Mouse (Mus musculus) CD4-positive helper T cell, adult 2 months (primary cell): ENCODE measurements around the gene Gtf2a2.

Source experiments
- DNase-seq: peaks from one replicate; pipeline ENCODE4 v3.0.0-alpha.2; 2012; ENCODE audit warnings: low read depth, missing footprints, low spot score

Gtf2a2 gene

DNA sequence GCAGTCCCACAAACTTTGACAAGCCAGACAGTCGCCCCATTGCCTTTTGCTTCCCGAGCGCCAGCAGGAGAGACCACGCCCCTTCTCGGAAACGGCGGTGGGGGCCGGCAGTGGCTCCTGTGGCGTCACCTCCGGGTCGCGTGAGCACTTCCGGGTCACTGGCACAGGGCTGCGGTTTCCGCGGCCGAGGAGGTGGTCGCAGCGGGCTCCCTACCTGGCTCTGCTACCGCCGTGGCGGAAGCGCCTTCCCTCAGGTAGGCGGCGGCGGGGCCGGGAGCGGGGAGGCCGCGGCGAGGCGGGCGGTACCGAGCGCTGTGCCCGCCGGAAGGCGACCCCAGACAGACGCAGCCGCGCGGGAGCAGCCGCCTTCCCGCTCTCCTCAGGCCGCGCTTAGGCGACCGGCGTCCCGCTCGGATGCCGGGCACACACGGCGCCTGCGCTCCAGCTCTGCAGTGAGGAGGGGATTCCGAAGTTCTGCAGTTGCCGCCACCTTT lies at the start of gene Gtf2a2:
Gtf2a2 (plus strand) TSS at position 143 of the 494 bp plus-strand sequence.
- peak; percentile 93 for DNase-seq

DNA sequence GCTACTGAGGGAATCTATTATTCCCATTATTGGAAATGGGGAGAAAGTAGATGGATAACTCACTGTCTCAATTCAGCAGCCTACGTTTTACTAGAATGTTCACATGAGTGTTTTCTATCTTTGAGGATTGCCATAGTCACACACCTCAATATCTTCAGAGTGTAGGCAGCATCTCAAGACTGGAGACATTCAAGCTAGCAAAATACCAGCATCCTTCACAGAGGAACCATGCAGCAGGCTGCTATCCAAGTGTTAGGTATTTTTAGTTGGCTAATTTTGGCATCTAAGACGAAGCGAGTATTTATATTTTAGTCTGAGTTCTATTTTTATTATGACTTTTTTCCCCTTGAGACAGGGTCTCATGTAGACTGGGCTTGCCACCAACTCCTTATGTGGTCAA lies 48.0 kb upstream of the Gtf2a2 start:
- DNase-seq, result no peak

- no peak for DNase-seq
These were observed 26.8 kb upstream of the Gtf2a2 start for GRCm38 (mm10) chr9:69985526-69985925.

GRCm38 (mm10) chr9:69986063-69986462 lies 26.3 kb upstream of the Gtf2a2 start:
- DNase-seq, result no peak

GRCm38 (mm10) chr9:69986571-69986970 lies 25.8 kb upstream of the Gtf2a2 start:
- DNase-seq, result no peak

DNA sequence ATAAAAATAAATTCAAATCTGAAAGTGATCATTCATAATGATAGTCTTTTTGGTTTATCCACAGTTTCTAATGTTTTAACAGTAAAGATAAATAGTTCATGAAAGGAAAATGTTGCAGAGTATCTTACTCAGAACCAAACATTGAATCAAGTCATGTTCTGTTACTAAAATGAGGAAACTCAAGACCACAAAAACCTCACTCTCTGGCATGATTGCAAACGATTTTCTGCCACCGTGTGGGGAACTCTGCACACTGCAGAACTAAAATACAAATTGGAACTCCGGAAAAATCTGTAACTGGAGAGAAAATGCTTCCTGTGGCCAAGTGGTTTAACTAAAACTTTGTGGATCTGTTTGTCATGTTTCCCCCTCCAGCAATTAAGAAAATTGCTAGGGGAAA lies 24.8 kb upstream of the Gtf2a2 start:
- peak; percentile 76 for DNase-seq

DNA sequence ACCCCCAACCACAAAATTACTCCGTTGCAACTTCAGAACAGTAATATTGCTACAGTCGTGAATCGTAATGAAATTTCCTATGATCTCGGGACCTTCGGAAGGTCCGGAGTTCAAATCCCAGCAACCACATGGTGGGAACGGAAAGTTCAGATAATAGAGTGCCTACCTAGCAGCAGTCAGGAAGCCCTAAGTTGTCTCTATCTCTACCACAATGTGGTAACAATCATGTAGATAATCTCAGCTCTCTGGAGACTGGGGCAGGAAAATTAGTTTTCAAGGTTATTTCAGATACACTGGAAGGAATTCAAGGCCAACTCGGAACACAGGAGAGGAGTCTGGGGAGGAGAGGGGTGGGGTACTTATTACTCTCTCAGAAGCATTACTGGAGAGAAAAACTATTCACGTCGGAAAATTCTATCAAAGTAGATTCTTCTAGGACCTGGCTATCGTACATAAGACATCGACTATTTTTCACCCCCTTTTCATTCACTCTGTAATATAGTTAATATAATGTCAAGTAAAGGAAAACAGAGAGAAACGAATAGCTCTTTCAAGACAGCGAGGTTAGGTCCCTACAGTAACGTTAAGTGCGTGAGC lies 23.5 kb upstream of the Gtf2a2 start:
- DNase-seq, result no peak

DNA sequence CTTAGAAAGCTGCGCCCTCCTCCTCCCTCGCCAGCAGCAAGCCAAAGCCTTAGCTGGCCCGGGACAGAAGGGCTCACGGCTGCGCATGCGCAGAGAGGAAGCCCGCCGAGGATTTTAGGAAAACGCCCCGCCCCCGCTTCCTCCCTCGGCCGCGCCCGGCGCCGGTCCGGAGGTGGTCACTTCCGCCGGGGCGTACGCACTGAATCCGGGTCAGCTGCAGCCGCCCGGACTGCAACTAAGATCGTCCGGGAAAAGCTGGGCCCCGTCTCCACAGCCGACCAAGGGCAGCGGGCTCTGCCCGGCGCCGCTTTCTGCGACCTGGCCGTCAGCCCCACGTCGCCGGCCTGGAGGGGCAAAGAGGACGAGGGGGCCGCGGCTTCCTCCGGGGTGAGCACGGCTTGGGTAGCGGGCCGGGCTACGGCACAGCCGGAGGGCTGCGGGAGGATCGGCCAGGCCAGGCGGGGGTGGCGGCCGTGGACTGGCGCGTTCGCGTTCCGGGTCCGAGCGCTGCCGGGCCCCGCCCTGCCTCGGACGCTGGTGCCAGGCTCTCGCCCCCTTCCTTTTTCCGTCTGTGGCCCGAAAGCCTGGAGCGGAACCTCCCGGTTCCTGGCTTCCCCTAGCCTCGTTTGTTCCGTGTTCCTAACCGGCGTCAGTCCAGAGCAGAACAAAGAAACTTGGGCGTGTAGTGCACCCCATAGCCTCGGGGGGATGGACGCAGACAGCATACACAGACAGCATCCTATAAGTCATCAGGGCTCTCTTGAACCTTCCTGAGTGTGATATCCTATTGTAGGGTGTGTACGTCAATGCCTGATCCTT lies 22.8 kb upstream of the Gtf2a2 start, which contains the start of gene Bnip2:
Bnip2 (plus strand) TSS at position 164 of the 819 bp plus-strand sequence.
- DNase-seq, result peak; percentile 85

DNA sequence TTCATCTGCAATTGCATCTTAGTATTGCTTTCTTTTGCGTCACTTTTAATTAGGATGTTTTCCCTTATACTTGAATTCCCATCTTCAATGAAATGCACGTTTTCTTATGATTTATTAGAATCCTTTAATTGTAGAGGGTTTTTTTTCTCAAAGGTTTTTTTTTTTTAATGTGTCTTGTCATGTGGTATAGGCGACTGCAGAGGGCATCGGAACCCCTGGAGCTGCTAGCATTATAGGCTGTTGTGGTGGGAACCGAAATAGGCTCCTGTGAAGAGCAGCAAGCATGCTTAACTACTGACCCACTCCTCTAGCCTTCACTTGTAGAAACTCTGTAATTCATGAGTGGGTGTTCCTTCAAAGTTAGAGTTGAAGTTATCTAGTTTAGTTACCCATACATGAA lies 22.0 kb upstream of the Gtf2a2 start:
- peak; percentile 29 for DNase-seq

GRCm38 (mm10) chr9:69992841-69993277 lies 19.5 kb upstream of the Gtf2a2 start:
- no peak for DNase-seq

GRCm38 (mm10) chr9:69993479-69993878 lies 18.9 kb upstream of the Gtf2a2 start:
- DNase-seq, result no peak

GRCm38 (mm10) chr9:69994547-69994946 lies 17.8 kb upstream of the Gtf2a2 start:
- no peak for DNase-seq

DNA sequence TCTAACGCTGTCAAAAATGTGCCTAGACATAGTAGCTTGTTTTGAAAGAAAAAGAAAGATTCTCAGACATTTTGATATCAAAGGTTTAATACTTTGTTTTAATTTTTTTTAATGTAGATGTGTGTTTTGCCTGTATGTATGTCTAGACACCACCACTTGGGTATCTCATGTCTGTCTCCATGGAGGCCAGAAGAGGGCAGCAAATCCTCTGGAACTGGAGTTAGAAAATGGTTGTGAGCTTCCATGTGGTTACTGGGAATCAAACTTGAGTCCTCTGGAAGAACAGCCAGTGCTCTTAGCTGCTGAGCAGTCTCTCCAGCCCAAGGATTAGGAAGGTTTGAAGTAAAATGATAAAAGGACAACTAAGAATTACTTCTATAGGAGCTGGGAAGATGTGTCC lies 13.0 kb upstream of the Gtf2a2 start:
- DNase-seq, result no peak

GRCm38 (mm10) chr9:70003516-70003915 lies 8.8 kb upstream of the Gtf2a2 start:
- no peak for DNase-seq

GRCm38 (mm10) chr9:70006984-70007383 lies 5.4 kb upstream of the Gtf2a2 start:
- DNase-seq, result no peak

- DNase-seq, result no peak
These were observed 4.7 kb upstream of the Gtf2a2 start for GRCm38 (mm10) chr9:70007506-70008248.

GRCm38 (mm10) chr9:70009754-70010304 lies 2.5 kb upstream of the Gtf2a2 start:
- no peak for DNase-seq

- no peak for DNase-seq
These were observed 1.4 kb upstream of the Gtf2a2 start for GRCm38 (mm10) chr9:70010781-70011473.

DNA sequence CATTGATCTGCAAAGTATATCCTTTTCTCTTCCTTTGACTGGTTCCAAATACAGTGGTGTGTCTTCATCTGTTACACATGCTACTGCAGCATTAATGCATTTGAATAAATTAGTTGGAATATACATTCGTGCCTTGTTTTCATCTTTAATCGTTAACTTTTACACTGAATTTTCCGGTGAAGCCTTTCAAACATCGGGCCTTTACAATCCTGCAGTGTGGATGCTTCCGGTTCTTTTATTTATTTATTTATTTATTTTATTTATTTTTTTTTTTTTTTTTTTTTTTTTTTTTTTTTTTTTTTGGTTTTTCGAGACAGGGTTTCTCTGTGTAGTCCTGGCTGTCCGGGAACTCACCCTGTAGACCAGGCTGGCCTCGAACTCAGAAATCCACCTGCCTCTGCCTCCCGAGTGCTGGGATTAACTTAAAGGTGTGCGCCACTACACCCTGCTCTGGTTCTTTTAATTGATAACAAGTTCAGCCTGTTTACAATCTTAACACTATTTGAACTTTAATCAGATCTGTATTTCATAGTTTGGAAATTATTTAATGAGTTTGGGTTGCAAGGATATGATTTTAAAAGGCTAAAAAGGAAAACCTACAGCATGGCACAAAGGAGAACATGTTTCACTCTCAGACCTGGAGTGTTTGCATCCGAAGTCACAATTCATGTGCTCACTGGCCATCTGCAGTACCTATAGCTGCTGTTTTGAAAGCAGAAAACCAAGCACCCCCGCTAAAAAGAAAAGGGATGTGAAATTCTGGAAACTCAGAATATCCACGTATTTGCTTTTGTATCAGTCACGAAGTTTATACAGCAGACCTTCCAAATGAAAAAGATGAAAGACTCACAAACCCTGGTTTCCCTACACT lies 578 bp upstream of the Gtf2a2 start:
- DNase-seq, result no peak

- DNase-seq, result no peak
These were observed 3.3 kb downstream of the Gtf2a2 start for GRCm38 (mm10) chr9:70015632-70016031.
